Mouse (Mus musculus) kidney, postnatal 0 days (tissue): Measurements from ENCODE around the gene Pkn2. TPM values are rescaled to one million over a fixed set of nuclear protein-coding genes. Genes with fewer than 3 reads are reported as not detected.
A peak's percentile ranks its signal among the peaks of the same experiment; 100 is the strongest.

Experiments used
- ATAC-seq: fragments of 200-750 bp; cut with Nextera tagmentation; replicated peaks from 2 replicates; pipeline ENCODE4 v1.8.0; 2017; ENCODE audit warnings: low read depth, moderate number of reproducible peaks, moderate TSS enrichment, moderate library complexity; ENCODE audit not compliant: low FRiP score
- DNase-seq: peaks from one replicate; pipeline ENCODE4 v3.0.0-alpha.2; 2016; ENCODE audit warnings: low spot score
- H3K27ac ChIP-seq: fragments of 300-500 bp; sonication (generic); 2 replicates; pipeline ENCODE4 v1.5.1; 2014; ENCODE audit warnings: mild to moderate bottlenecking
- H3K27me3 ChIP-seq: fragments of 300-500 bp; sonication (generic); 2 replicates; pipeline ENCODE4 v1.6.1; 2014; ENCODE audit warnings: low read length, mixed read lengths; ENCODE audit not compliant: insufficient read depth
- H3K36me3 ChIP-seq: fragments of 300-500 bp; sonication (generic); 2 replicates; pipeline ENCODE4 v1.6.1; 2014; ENCODE audit warnings: low read length, mixed read lengths; ENCODE audit not compliant: insufficient read depth
- H3K4me1 ChIP-seq: fragments of 300-500 bp; sonication (generic); replicated peaks from 2 replicates; pipeline ENCODE4 v1.6.1; 2014; ENCODE audit warnings: antibody characterized with exemption, low read length, mixed read lengths; ENCODE audit not compliant: insufficient read depth
- H3K4me2 ChIP-seq: fragments of 300-500 bp; sonication (generic); 2 replicates; pipeline ENCODE4 v1.6.1; 2014; ENCODE audit warnings: mild to moderate bottlenecking, low read length, moderate library complexity, mixed read lengths
- H3K4me3 ChIP-seq: fragments of 300-500 bp; sonication (generic); replicated peaks from 2 replicates; pipeline ENCODE4 v1.5.1; 2014; ENCODE audit warnings: low read depth, low read length
- H3K9ac ChIP-seq: fragments of 300-500 bp; sonication (generic); 2 replicates; pipeline ENCODE4 v1.6.1; 2014; ENCODE audit warnings: low read depth, low read length
- H3K9me3 ChIP-seq: fragments of 300-500 bp; sonication (generic); replicated peaks from 2 replicates; pipeline ENCODE4 v1.6.1; 2016; ENCODE audit warnings: low read length, inconsistent platforms, mixed read lengths
- CTCF ChIP-seq: IDR thresholded peaks from 2 replicates; pipeline ENCODE4 v1.5.1; 2016; ENCODE audit warnings: antibody characterized with exemption, low read depth, mild to moderate bottlenecking, moderate library complexity
- WGBS: fragments of 180-500 bp; shearing (Covaris S2); extraction: QIAGEN DNeasy Blood & Tissue Kit; methylation state at CpG from one replicate; pipeline ENCODE4 v1.1.7; 2014; 5-methylcytosine and 5-hydroxymethylcytosine counted together
- polyA plus RNA-seq: library from polyadenylated mRNA; unstranded; fragments of >200 nt; fragmentation: Nextera tagmentation; extraction: Ambion mirVana; gene quantifications from 2 replicates; pipeline ENCODE4 v1.2.1, GENCODE M21; 2015

Pkn2 gene
- polyA plus RNA-seq, result 55.7 and 63.7 TPM in 2 replicates

DNA sequence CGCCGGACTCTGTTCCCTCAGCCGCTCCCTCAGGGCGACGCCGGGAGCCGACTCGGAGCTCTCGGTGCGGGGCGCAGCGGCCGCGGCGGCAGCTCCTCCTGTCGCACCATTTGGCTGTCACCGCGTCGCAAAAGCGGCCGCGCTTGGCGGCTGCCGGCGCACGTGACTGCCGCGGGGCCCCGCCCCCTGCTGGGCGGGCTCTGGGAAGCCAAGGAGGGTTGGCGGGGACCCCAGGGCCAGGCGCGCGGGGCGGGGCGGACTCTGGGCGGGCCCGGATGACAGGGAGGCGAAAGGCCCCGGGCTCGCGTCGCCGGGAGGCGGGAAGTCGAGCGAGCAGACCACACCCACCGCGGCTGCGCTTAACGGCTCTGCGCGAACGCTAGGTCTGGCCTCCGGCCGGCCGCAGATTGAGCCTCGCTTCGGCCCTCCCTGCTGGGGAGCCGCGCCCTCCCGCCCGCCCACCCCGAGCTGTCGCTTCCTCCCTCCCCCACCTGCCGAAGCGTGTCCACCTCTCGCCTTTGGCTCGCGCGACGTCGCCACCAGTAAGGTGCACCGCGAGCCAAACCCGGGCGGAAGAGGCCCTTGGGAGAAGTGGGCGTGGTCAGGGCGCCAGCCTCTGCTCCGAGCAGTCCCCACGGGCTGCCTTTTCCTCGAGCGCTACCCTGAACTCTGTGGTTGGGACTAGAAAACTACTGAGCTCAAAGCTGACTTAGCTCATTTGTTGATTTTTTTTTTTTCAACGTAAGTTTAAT lies at the start of gene Pkn2:
Gene Pkn2, minus strand, starts transcription at position 133 of the 752 bp plus-strand sequence.
- ATAC-seq (peak; percentile 99), DNase-seq (peak; percentile 98)
- Histone ChIP-seq H3K4me3 (peak within 1 kb of the TSS; percentile 90), H3K27ac (peak within 1 kb of the TSS; percentile 96), H3K9me3 (no peaks in the 10 kb centered on the region), H3K27me3 (no peaks in the 10 kb centered on the region), H3K4me1 (no peaks in the 10 kb centered on the region), H3K9ac (peak within 1 kb of the TSS; percentile 93), H3K36me3 (no peaks in the 10 kb centered on the region), H3K4me2 (peak within 1 kb of the TSS; percentile 63)
- 0% methylated on average over 51 of the region's 84 CpGs for WGBS
- no peak; the same call in 1 of the 2 replicates for TF ChIP-seq CTCF

DNA sequence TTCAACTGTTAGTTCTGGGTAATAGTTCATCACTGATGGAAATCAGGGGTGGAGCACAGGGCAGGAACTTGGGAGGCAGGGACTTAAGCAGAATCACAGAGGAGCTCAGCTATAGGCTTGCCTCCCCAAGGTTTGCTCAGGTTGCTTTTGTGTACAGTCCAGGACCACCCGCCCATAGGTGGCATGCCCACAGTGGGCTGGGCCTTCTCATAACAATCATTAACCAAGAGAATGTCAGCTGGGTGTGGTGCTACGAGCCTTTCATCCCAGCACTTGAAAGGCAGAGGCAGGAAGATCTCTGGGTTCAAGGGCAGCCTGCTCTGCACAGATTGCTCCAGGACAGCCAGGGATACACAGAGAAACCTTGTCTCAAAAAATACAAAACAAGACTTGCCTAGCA lies 48.1 kb upstream of the Pkn2 start:
- no peak overlapping the region for H3K27ac ChIP-seq
- no peaks in the 10 kb centered on the region for H3K27me3 ChIP-seq
- 77% methylated on average over 2 of the region's 2 CpGs for WGBS
- H3K9ac ChIP-seq, result no peak overlapping the region
- no peak for TF ChIP-seq CTCF
- no peaks in the 10 kb centered on the region for H3K4me1 ChIP-seq
- H3K4me3 ChIP-seq, result no peak overlapping the region
- no peak overlapping the region for H3K4me2 ChIP-seq
- H3K9me3 ChIP-seq, result no peaks in the 10 kb centered on the region
- DNase-seq (no peak), ATAC-seq (no peak)
- H3K36me3 ChIP-seq, result no peaks in the 10 kb centered on the region

DNA sequence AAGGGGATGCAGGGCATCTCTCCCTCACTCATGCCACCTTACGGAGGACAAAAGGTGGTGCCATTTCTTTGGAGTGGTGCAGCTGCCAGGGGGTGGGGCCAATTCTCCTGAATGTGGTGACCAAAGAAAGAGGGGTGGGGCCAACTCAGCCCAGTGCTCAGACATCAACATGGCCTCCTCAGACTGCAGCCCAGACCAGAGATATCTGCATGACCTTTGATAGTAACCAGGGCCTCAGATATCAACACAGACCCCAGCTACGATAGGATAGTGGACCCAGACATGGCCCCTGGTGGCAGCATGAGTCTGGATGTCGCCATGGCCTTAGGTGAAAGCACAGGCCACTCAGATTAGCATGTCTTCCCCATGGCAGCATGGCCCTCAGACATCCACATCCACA lies 45.5 kb upstream of the Pkn2 start:
- H3K36me3 ChIP-seq, result no peaks in the 10 kb centered on the region
- TF ChIP-seq CTCF, result no peak
- H3K9ac ChIP-seq, result no peak overlapping the region
- no peak for ATAC-seq
- WGBS, result 96% methylated on average over 3 of the region's 3 CpGs
- no peak overlapping the region for H3K4me3 ChIP-seq
- no peaks in the 10 kb centered on the region for H3K4me1 ChIP-seq
- H3K27ac ChIP-seq, result no peak overlapping the region
- no peak for DNase-seq
- no peaks in the 10 kb centered on the region for H3K27me3 ChIP-seq
- no peaks in the 10 kb centered on the region for H3K9me3 ChIP-seq
- H3K4me2 ChIP-seq, result no peak overlapping the region

- ATAC-seq (no peak), DNase-seq (peak; percentile 52)
- Histone ChIP-seq H3K36me3 (no peaks in the 10 kb centered on the region), H3K27me3 (no peaks in the 10 kb centered on the region), H3K4me2 (no peak overlapping the region), H3K4me1 (no peaks in the 10 kb centered on the region), H3K4me3 (no peak overlapping the region), H3K27ac (no peak overlapping the region), H3K9ac (no peak overlapping the region), H3K9me3 (no peaks in the 10 kb centered on the region)
- TF ChIP-seq CTCF, result peak; percentile 56
- WGBS, result 70% methylated on average over 2 of the region's 2 CpGs
Observed at GRCm38 (mm10) chr3:142924831-142925348, 43.1 kb upstream of the Pkn2 start.

DNA sequence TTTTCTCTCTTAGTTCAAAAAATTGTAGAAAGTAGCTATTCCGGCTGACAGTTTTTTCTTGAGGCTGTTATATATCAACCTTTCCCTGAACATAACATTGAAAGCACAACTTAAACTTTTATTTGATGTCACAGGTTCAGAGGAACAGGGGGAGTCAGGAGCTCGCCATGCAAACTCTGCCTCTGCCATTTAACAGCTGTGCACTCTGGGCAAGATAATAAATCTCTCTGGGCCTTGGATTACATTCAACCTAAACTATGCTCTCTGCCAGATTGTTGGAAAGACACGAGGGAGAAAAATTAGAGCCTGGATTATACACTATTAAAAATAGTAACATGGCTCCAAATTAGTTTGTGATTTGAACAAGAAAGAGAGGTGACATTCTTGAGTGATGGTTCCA lies 37.3 kb upstream of the Pkn2 start:
- peak overlapping the region; percentile 58; the same call in 1 of the 2 replicates for H3K27ac ChIP-seq
- WGBS, result 15% methylated on average over 3 of the region's 3 CpGs
- ATAC-seq (no peak), DNase-seq (peak; percentile 55)
- TF ChIP-seq CTCF, result no peak
- no peak overlapping the region for H3K4me3 ChIP-seq
- H3K9ac ChIP-seq, result no peak overlapping the region
- H3K27me3 ChIP-seq, result no peaks in the 10 kb centered on the region
- H3K9me3 ChIP-seq, result no peaks in the 10 kb centered on the region
- H3K4me1 ChIP-seq, result 0 out of 2 replicates have a peak, but pooled peaks cover 4% of the 10 kb centered on the region
- no peaks in the 10 kb centered on the region for H3K36me3 ChIP-seq
- H3K4me2 ChIP-seq, result no peak overlapping the region

- Histone ChIP-seq H3K9ac (no peak overlapping the region), H3K27ac (peak overlapping the region; percentile 79), H3K36me3 (no peaks in the 10 kb centered on the region), H3K4me3 (no peak overlapping the region), H3K9me3 (no peaks in the 10 kb centered on the region), H3K27me3 (no peaks in the 10 kb centered on the region), H3K4me2 (peak overlapping the region; percentile 5; the same call in 1 of the 2 replicates), H3K4me1 (0 out of 2 replicates have a peak, but pooled peaks cover 4% of the 10 kb centered on the region)
- peak; percentile 39 for DNase-seq
- peak; percentile 95 for ATAC-seq
- TF ChIP-seq CTCF, result no peak
- 43% methylated on average over 4 of the region's 4 CpGs for WGBS
Observed at GRCm38 (mm10) chr3:142917760-142918439, 36.1 kb upstream of the Pkn2 start.
